Mouse (Mus musculus) liver, embryonic 14.5 days (tissue): ENCODE data around the gene Itgbl1.

Experiments
- CTCF ChIP-seq: IDR thresholded peaks from 2 replicates; pipeline ENCODE4 v1.5.1; 2016; ENCODE audit warnings: antibody characterized with exemption, low read depth, control low read depth
- EP300 ChIP-seq: IDR thresholded peaks from 2 replicates; pipeline ENCODE4 v1.6.1; 2016; ENCODE audit warnings: antibody characterized with exemption, low read depth

DNA sequence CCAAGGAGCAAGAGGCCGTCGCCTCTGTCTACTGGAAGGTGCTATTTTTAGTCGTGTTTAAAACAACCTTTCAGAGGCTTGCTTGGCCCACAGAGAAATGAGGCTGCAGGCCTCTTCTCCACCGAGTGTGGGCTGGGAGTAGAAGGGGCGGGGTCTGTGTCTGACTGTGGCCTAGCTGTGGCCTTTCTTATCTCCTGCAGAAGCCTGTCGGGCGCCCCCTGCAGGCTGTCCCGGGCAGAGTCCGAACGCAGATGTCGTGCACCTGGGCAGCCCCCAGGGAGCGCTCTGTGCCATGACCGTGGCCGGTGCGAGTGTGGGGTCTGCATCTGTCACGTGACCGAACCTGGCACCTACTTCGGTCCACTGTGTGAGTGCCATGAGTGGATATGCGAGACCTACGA lies 1.3 kb downstream of the Itgbl1 start:
- TF ChIP-seq CTCF (peak; percentile 50), EP300 (no peak)
